ENCODE assay signal across 21 mouse cellular contexts in the genomic region with DNA sequence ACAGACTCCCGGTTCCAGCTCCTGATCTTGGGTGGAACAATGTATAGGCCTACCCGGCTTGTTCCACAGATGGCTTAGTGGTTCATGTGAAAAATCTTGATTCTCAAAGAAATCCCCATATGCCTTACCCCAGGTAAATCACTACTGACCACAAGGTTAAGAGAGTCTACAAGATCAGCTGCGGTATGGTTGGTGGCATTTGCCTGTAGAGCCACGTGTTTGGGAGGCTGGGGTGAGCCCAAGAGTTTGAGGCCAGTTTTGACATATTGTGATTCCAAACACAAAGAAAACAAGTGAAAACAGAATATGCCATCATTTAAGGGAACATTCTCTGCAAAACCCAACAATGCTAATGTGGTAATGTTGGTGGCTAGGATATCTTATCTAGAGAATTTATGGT. TPM values are rescaled to one million over a fixed set of nuclear protein-coding genes. Genes with fewer than 3 reads are reported as not detected.
DNase-seq lines count a peak whose midpoint lies in the region; ATAC-seq and TF ChIP-seq lines count a peak whose summit lies in the region.
"Had no signal": no experiment of that assay in that cellular context is flagged by ENCODE, and none has a peak within 500 bp of the region (broad histone marks: within the 10 kb centered on the region; RNA-seq: fewer than 3 reads in every experiment).

No protein-coding gene starts in this region.

- H3K9me3 ChIP-seq in heart, embryonic 10.5 days: no peaks in the 10 kb centered on the region
- H3K9me3 ChIP-seq in CH12.LX (replicated peaks; ENCODE audit: low read length) (no peaks in the 10 kb centered on the region), MEL (replicated peaks; ENCODE audit: insufficient read depth, low read length) (no peaks in the 10 kb centered on the region)
- no peaks in the 10 kb centered on the region for H3K9me3 ChIP-seq in hindbrain, embryonic 14.5 days (ENCODE audit: control insufficient read depth, low read length)
- H3K9me3 ChIP-seq: G1E had no signal

- peaks cover 24% of the 10 kb centered on the region for H3K36me3 ChIP-seq in heart, embryonic 10.5 days
- H3K36me3 ChIP-seq in CH12.LX (replicated peaks in 1 of 2; ENCODE audit: control insufficient read depth in 1 of 2, insufficient read depth in 1 of 2, low read length in 1 of 2) (peaks cover 26 to 38% of the 10 kb centered on the region in 2 experiments), MEL (ENCODE audit: control insufficient read depth in 1 of 2, insufficient read depth in 2 of 2, low read length in 2 of 2) (peaks cover 2 to 10% of the 10 kb centered on the region in 2 experiments)
- H3K36me3 ChIP-seq in hindbrain, embryonic 14.5 days (replicated peaks; ENCODE audit: control insufficient read depth, insufficient read depth): peaks cover 24% of the 10 kb centered on the region

- no peaks in the 10 kb centered on the region for H3K27me3 ChIP-seq in heart, embryonic 10.5 days (ENCODE audit: insufficient read depth, poor library complexity, severe bottlenecking)
- no peaks in the 10 kb centered on the region for H3K27me3 ChIP-seq in CH12.LX (replicated peaks)
- no peaks in the 10 kb centered on the region for H3K27me3 ChIP-seq in MEL (ENCODE audit: control insufficient read depth in 1 of 2, insufficient read depth in 2 of 2, low read length in 2 of 2)
- H3K27me3 ChIP-seq in hindbrain, embryonic 14.5 days (ENCODE audit: control insufficient read depth, insufficient read depth, low read length): no peaks in the 10 kb centered on the region
- H3K27me3 ChIP-seq: Patski had no signal

- H3K27ac ChIP-seq in heart, embryonic 10.5 days: no peak overlapping the region
- H3K27ac ChIP-seq in CH12.LX (ENCODE audit: insufficient read depth, low read depth) (0 out of 2 replicates have a peak overlapping the region, but pooled peaks have one; percentile 4), MEL (ENCODE audit: control insufficient read depth, low read depth, low read length) (no peak overlapping the region)
- no peak overlapping the region for H3K27ac ChIP-seq in hindbrain, embryonic 14.5 days

- H3K9ac ChIP-seq in CH12.LX (ENCODE audit: insufficient read depth, low read depth): no peak overlapping the region
- no peak overlapping the region for H3K9ac ChIP-seq in MEL (ENCODE audit: control insufficient read depth, low read depth, low read length, poor library complexity, severe bottlenecking)
- H3K9ac ChIP-seq in hindbrain, embryonic 14.5 days: no peak overlapping the region

- 0 out of 2 replicates have a peak, but pooled peaks have one; percentile 15 for TF ChIP-seq EP300 in CH12.LX (IDR thresholded peaks at IDR 0.05; ENCODE audit: low read length)
- TF ChIP-seq EP300 in MEL (IDR thresholded peaks at IDR 0.05; ENCODE audit: low read depth in 1 of 2, low read length in 2 of 2): no peak

- no peak overlapping the region for H3K4me3 ChIP-seq in heart, embryonic 10.5 days
- H3K4me3 ChIP-seq in CH12.LX (replicated peaks in 1 of 3; ENCODE audit: low read depth in 2 of 3, low read length in 2 of 3, poor library complexity in 1 of 3) (no peak overlapping the region), MEL (ENCODE audit: control insufficient read depth in 1 of 2, insufficient read depth in 1 of 2, low read depth in 2 of 2, low read length in 2 of 2) (no peak overlapping the region)
- H3K4me3 ChIP-seq in hindbrain, embryonic 14.5 days (replicated peaks; ENCODE audit: low read length): no peak overlapping the region

- H3K79me2 ChIP-seq in CH12.LX (replicated peaks; ENCODE audit: control insufficient read depth, extremely low read depth, insufficient read depth, poor library complexity, severe bottlenecking) (no peaks in the 10 kb centered on the region), MEL (ENCODE audit: control insufficient read depth, insufficient read depth, low read length, poor library complexity) (no peaks in the 10 kb centered on the region)

- no peak for ATAC-seq in hindbrain, embryonic 14.5 days (ENCODE audit: low FRiP score)
- ATAC-seq: activated CD4-positive, CD25-positive, alpha-beta regulatory T cell, adult 4 months; CD4-positive, CD25-positive, alpha-beta regulatory T cell, adult 4 months; Patski had no signal

- WGBS in heart, embryonic 10.5 days: 88% methylated on average over 4 of the region's 4 CpGs
- 97% methylated on average over 4 of the region's 4 CpGs for WGBS in hindbrain, embryonic 14.5 days

- dilution Hi-C loops in CH12.LX (cut with MboI; ENCODE audit: extremely low pct_ligation_motif_present, extremely low pct_unique_long_range_greater_than_20kb, low sequenced_read_pairs): no loop called here

- TF ChIP-seq CTCF in CH12.LX (conservative IDR thresholded peaks at IDR 0.05 in 1 of 2, IDR thresholded peaks at IDR 0.05 in 1 of 2; ENCODE audit: low read depth in 2 of 2, low read length in 2 of 2) (no peak), MEL (IDR thresholded peaks at IDR 0.05 in 2 of 3, conservative IDR thresholded peaks at IDR 0.05 in 1 of 3; ENCODE audit: control insufficient read depth in 1 of 3, insufficient read depth in 1 of 3, low read depth in 2 of 3, low read length in 3 of 3, poor library complexity in 1 of 3, severe bottlenecking in 1 of 3) (no peak)

- no peak for TF ChIP-seq POLR2A in CH12.LX (IDR thresholded peaks at IDR 0.05; ENCODE audit: low read depth, low read length)
- TF ChIP-seq POLR2A in MEL (IDR thresholded peaks at IDR 0.05; ENCODE audit: control insufficient read depth in 1 of 2, insufficient read depth in 1 of 2, low read depth in 1 of 2, low read length in 2 of 2, poor library complexity in 1 of 2): no peak

- peak; percentile 81 for DNase-seq in heart, adult 11 months
- DNase-seq in heart, embryonic 10.5 days (ENCODE audit: low spot score): no peak
- DNase-seq in CH12.LX (ENCODE audit: extremely low read depth) (no peak), MEL (ENCODE audit: low read depth, low spot score) (no peak)
- DNase-seq in ovary, postnatal 36 days (ENCODE audit: low spot score): no peak
- no peak for DNase-seq in hindbrain, embryonic 14.5 days (ENCODE audit: low spot score)
- DNase-seq: adrenal gland, adult 2 months; adrenal gland, adult 8-10 months; adrenal gland, postnatal 10 days; adrenal gland, postnatal 14 days; adrenal gland, postnatal 25 days; adrenal gland, postnatal 36 days; cerebellum, adult 11 months; cerebellum, adult 11-12 months; cerebellum, adult 18-20 months; cerebellum, adult 2 months; cerebellum, adult 8-10 months had no signal

- H3K4me1 ChIP-seq in heart, embryonic 10.5 days: peaks cover 7% of the 10 kb centered on the region
- peaks cover 6 to 44% of the 10 kb centered on the region in 2 experiments for H3K4me1 ChIP-seq in CH12.LX (ENCODE audit: control insufficient read depth in 1 of 2, insufficient read depth in 2 of 2)
- H3K4me1 ChIP-seq in MEL (ENCODE audit: control insufficient read depth in 1 of 2, insufficient read depth in 2 of 2, low read length in 2 of 2): no peaks in the 10 kb centered on the region
- no peaks in the 10 kb centered on the region for H3K4me1 ChIP-seq in hindbrain, embryonic 14.5 days (replicated peaks; ENCODE audit: control insufficient read depth, insufficient read depth, low read length)

- in situ Hi-C loops in CH12.LX (cut with MboI; ENCODE audit: low pct_ligation_motif_present, low pct_unique_long_range_greater_than_20kb, low sequenced_read_pairs): loop anchor here (25.0 kb wide), 1 partner anchor 398 kb away; no protein-coding TSS in a partner anchor

- H3K4me2 ChIP-seq in CH12.LX (ENCODE audit: insufficient read depth, low read depth, poor library complexity, severe bottlenecking): no peak overlapping the region
- H3K4me2 ChIP-seq in hindbrain, embryonic 14.5 days (replicated peaks): no peak overlapping the region

- no peak; the same call in 1 of the 2 replicates for TF ChIP-seq RAD21 in CH12.LX (IDR thresholded peaks at IDR 0.05; ENCODE audit: low read depth, low read length)
- no peak for TF ChIP-seq RAD21 in MEL (IDR thresholded peaks at IDR 0.05; ENCODE audit: low read depth, low read length)

TF ChIP-seq in CH12.LX, 34 proteins besides CTCF, POLR2A, EP300 and RAD21 (continues in another document):
- TF ChIP-seq MAZ (IDR thresholded peaks at IDR 0.05; ENCODE audit: low read depth, low read length): 0 out of 2 replicates have a peak, but pooled peaks have one; percentile 36
- TF ChIP-seq USF2 (conservative IDR thresholded peaks at IDR 0.05; ENCODE audit: low read depth, low read length): no peak
- no peak for TF ChIP-seq E2F4 (IDR thresholded peaks at IDR 0.05; ENCODE audit: insufficient replicate concordance, low read depth, low read length)
- no peak for TF ChIP-seq ZKSCAN1 (IDR thresholded peaks at IDR 0.05; ENCODE audit: borderline replicate concordance, low read depth, low read length)
- no peak for TF ChIP-seq ZNF384 (IDR thresholded peaks at IDR 0.05; ENCODE audit: low read depth, low read length)
- peak; percentile 35 for TF ChIP-seq BHLHE40 (IDR thresholded peaks at IDR 0.05; ENCODE audit: low read depth, low read length)
- peak; percentile 83 for TF ChIP-seq MAX (IDR thresholded peaks at IDR 0.05; ENCODE audit: low read length)
- no peak for TF ChIP-seq NELFE (IDR thresholded peaks at IDR 0.05; ENCODE audit: low read depth, low read length)
- TF ChIP-seq SMC3 (IDR thresholded peaks at IDR 0.05; ENCODE audit: low read depth, low read length): peak; percentile 7; the same call in 1 of the 2 replicates

TF ChIP-seq in MEL, 35 proteins besides CTCF, POLR2A, EP300 and RAD21:
- TF ChIP-seq MAZ (IDR thresholded peaks at IDR 0.05; ENCODE audit: low read depth, low read length) (no peak), SMC3 (IDR thresholded peaks at IDR 0.05; ENCODE audit: low read depth, low read length) (no peak), POLR2AphosphoS2 (IDR thresholded peaks at IDR 0.05; ENCODE audit: low read length) (peak; percentile 22; the same call in 1 of the 2 replicates), RCOR1 (IDR thresholded peaks at IDR 0.05; ENCODE audit: low read depth, low read length) (no peak), GATA1 (IDR thresholded peaks at IDR 0.05; ENCODE audit: low read depth, low read length) (no peak), NRF1 (IDR thresholded peaks at IDR 0.05; ENCODE audit: insufficient read depth, low read depth, low read length, poor library complexity, severe bottlenecking) (no peak)
TF ChIP-seq in MEL: peak in this region for 1.

RNA-seq across cellular contexts. Expression of a gene that starts 16.1 kb away (rescaled TPM):
- polyA plus RNA-seq in heart, embryonic 10.5 days (2016; fragmentation: Nextera tagmentation; extraction: Ambion mirVana): 26.4 and 28.8 TPM in 2 replicates
- total RNA-seq in CH12.LX (2012; rRNA removed) (37.8 and 46.5 TPM in 2 replicates), CH12.LX (2014; rRNA removed) (32.6 and 36.0 TPM in 2 replicates), MEL (2012; rRNA removed) (37.7 and 39.4 TPM in 2 replicates)
- polyA plus RNA-seq in CH12.LX (2012; ENCODE audit: insufficient read length, low read depth) (92.0 and 93.1 TPM in 2 replicates), MEL (2012; ENCODE audit: insufficient read depth in 1 of 2, insufficient read length in 2 of 2, low read depth in 1 of 2, low replicate concordance in 2 of 2, missing spikeins in 1 of 2) (10 to 100 TPM in 1 of 2 experiments, not detected in 1; 64.9 TPM)
- 9.9 and 10.4 TPM in 2 replicates for polyA plus RNA-seq in hindbrain, embryonic 14.5 days (2014; fragmentation: Nextera tagmentation; extraction: Ambion mirVana)
